Mouse (Mus musculus) thymus, postnatal 4 days (tissue): ENCODE data around the gene Baz2b.

ENCODE experiments used
- DNase-seq: peaks from one replicate; pipeline ENCODE4 v3.0.0; 2021

Gene Baz2b

DNA sequence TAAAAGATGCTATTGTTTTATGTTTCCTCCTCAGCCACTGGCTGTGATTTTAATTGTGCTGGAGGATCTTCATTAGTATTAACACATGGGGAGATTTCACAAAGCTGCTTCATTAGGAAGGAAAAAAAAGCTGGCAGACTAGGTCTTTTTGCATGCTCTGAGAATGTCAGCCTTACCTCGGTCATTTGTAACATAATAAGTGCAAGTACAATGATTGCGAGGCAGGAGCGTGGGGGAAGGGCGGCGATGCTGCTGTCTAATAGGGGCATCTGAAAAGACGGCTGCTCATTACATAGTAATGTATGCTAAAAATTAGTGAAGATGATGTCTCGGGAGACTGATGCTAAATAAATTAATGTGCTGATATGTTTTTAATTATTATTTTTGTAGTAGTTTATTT lies 82.8 kb downstream of the Baz2b start:
- DNase-seq: peak; percentile 30

DNA sequence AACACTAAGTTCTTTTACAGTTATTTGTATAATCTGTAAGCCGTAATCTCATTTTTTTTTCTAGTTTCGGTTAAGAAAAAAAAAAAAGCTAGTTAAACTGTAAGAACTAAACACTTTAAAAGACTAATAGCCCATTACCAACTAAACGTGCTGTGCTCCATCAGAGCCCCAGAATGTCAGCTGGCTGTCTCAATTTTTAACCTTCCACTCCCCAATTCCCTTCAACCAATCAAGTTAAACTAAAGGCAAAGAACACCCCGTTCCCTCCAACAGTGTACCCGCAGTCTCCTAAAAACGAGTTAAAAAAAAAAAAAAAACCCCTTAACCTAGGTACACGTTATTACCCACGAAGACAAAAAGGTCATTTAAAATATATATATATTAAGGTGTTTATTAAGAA lies 83.3 kb downstream of the Baz2b start:
- no peak for DNase-seq

DNA sequence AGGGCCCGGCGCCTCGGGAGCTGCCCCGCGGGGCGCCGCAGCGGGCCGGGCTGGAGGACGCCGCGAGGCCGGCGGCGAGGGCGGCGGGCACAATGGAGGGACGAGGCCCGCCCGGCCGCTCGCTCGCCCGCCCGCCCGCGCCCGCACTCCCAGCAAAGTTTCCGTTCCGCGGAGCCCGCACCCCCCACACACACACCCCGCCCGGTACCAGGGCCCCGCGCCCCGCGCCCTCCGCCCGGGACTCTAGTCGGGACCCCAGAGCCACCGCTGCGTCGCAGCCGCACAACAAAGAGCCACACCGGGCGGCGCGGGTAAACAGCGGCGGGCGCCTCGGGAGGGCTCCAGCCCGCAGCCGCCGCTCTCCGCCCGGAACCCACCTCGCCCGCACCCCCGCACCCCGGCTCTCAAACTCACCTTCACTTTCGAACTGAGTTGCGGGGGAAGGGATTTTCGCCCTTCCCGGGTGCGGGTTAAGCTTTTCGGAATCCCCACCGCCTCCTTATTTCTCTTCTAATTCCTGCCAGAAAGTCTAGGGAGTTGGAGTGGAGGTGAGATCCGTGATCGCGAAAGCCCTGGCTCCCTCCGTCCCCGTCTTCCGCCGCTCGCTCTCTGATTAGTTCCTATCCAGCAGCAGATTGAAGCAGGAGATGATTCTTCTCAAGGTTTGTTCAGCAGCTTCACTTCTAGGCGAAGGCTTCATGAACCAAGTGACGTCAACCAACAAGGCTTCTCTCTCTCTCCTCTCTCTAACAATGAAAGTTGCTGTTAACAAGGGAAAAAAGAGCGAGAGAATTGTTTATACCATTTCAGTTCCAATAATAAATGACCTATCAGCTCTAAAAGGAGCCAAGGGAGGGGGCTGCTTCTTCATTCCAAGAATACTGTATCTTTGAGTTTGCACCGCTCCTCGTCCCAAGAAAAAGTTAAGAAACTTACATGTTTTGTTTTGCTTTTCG lies 84.3 kb downstream of the Baz2b start:
- DNase-seq: peak; percentile 81

DNA sequence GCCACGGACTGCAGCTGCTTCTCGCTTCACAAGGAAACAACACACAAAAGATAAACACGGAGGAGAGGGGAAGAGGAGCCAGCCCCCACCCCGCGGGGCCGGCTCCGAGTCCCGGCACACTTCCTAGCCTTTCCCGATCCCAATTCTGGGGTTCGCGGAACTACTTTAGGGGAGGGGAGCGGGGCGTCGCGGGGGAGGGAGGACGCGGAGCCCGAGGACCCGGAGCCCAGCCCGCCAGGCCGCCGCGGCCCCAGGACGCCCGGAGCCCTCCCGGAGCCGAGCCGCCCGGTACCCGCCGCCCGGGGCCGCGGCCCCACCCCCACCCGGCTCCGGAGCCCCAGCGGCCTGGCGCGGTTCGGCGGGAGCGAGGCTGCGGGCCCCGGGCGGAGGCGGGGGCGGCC lies 85.0 kb downstream of the Baz2b start:
- DNase-seq: peak; percentile 73

DNA sequence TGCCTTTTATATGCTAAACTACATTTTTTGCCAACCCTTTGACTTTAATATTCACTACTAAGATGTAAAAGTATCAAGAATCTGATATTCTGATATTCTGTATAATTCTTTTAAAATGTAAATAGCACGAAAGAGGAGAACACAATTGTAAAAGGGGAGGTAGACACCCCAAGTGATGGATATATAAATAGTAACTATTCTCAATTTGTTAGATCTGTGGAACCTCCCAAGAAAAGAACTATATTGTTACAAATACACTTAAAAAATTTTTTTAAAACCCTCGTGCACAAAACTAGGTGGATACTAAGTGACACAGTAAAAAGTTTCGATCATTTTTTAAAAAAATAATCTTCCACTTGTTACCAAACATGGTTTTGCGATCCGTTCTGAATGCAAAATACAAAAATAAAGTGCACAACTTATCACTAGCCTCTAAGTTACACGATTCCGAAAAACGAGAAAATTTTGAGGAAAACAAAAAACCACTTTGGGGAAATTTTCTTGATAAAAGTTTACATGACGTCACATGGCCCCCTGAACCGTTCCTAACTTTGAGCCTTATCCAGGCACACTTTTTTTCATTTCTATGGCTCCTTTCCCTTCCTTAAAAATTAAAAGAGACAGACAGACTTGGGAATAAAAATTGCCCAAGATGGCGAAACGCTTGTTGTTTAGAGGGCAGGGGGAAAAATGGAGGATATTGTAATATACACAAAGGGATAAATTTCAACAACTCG lies 85.6 kb downstream of the Baz2b start:
- DNase-seq: no peak

DNA sequence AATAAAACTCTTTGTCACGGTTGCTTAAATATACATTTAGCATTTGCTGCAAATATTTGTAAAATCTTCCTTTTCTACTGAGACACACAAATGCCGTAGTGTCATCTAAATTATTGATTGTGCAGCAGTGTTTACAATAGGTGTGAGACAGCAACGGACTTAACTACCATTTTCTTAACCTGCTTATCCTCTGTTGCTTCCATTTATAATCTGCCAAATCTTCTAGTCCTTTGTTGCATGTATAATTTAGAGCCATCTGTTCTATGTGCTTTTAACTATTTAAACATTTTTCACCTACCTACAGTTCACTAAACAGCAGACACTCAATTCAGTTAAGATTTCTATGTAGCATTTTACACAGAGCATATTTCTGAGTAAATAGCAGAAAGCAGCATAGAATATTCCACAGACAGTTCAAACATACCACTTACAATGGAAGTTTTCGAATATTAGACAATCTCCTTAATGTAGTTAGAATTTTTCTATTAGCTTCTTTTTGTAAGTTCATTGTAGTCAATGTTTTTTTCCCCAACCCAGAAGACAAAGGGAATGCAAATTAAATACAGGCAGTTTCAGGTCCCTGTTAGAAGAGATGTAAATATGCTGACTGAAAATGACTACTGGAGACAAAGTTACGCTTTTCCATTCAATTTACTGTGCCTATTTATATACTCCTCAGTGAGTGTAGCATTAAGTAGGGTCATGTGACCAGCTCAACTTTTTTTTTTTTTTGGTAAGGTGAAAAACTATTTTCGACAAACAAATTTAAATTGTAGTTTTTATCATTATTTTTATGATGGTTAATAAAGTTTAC lies 86.4 kb downstream of the Baz2b start:
- no peak for DNase-seq

DNA sequence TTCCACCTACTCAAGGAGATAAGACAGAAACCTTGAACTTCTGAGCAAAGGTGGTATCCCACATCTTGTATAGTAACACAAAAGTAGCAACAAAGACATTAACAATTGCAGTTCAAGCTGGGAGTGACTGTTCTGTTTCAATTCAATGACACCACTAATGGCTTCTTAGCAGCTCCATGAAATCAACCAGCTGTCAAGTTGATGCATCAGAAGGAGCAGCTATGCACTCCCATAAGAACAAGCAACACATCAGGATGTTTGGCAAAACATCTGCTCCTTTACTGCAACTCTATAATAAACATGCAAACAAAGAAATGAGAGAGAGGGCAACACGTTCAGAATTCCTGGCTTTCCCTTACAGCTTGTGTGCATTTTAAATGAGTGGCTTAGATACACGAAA lies 87.5 kb downstream of the Baz2b start:
- DNase-seq: no peak

DNA sequence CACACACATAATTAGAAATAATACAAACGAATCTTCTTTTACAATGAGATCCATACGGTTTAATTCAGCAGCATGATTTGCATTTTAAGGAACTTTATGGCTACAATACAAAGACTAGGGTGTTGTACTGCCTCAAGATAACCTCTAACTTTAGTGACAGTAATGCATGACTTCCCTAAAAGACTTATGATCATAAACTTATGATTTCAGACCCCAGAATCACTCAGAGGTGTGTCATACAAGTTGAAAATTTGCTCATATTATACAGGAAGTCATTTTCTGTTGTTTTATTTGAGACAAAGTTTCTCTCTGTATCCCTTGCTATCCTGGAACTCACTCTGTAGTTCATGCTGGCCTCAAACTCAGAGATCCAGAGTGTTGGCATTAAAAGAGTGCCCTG lies 89.0 kb downstream of the Baz2b start:
- DNase-seq: no peak

DNA sequence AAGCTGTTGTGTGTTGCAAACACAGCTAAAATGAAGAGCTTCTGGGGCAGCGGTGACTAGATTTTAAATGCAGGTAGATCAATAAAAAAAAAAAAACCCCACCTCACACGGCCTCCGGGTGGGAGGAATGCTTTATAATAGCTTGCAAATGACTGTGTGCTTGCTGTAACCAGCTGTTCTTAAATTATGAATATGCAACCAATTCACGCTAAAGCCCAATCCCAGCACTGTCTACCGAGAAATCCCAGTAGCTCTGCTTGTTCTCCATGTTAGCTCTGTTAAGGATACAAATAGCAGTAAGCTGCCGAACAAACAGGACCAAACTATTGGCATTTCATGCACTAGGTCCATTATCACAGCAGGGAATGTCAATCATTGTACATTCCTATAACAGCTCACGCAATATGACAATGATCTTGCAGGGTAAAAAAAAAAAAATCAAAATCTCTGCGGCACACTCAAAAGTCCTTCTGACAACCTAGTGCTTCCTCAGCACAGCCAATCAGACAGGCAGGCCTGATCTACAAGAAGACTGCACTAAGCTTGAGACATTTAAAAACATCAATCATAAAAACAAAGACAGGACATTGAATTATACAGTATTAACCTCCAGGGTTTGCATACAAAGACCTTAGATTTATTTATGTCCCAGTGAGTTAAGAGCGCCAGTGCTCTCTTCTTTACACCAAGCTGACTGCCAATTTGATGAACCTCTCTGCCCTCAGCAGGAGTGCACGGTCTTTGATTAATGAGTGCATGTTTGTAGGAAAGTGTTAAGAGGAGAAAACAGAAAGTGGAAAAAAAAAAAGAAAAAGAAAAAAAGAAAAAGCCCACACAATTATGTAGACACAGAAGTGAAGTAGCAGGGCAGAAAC lies 90.7 kb downstream of the Baz2b start:
- no peak for DNase-seq

DNA sequence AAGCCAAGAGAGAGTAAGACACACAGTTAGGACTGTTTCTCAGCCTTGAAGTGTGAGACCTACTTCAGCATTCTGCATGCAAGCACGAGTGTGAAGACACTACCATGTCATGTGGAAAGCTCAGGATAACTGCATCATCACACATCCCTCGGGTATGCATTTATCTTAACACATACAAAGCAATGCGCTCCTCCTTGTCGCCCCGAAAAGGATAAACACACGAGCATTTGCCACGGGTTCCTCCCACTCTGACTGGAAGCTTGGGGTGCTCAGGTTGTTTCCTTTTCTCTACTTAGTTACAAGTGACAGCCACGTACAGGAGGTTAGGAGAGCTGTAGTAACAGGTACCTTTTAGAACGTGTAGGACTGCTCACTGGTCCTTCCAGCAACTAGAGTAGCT lies 91.8 kb downstream of the Baz2b start:
- DNase-seq: no peak

DNA sequence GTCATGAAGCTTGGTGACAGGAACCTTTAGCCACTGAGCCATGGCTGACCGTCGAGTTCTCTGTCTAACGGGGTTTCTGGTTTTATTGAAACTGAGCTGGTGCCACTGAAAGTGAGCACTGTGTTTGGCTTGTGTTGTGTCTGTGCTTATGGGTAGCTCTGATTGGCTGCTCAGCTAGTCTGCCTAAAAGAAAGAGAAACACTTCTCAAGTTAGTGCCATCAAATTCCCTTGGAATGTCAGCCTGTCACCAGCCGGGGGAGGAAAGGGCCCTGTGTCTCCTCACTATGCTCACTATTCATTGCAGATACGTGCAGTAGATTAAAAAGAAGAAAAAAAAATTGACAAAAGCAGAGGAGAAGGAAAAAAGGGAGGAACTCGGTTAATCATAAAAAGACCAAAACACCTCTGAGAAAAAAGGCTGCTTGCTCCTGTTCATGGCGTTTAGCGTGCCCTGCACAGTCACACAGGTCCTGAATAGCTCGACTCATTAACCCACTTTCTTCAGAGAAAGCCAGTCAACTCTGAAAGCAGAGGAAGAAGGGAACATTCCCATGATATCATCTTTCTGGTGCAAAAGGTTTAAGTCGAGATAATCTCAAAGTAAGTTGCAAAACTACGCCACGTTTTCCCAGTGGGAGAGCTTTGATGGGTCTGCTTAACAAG lies 93.6 kb downstream of the Baz2b start:
- no peak for DNase-seq

DNA sequence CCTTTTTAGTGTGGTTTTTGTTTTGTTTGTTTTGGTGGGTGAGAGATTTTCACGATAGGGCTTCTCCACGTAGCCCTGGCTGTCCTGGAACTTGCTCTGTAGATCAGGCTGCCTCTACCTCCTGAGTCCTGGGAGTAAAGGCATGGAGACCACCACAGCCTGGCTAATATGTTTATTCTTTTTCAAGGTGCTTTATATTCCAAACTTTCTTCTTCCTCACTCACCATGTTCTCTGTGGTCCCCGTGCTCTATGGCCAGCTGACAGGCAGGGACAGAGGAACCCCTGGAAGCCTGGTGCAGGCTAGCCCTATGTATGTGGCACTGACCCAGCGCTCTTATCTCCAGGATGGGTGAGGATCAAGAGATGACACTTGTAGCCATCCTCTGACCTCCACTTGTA lies 94.7 kb downstream of the Baz2b start:
- DNase-seq: no peak

DNA sequence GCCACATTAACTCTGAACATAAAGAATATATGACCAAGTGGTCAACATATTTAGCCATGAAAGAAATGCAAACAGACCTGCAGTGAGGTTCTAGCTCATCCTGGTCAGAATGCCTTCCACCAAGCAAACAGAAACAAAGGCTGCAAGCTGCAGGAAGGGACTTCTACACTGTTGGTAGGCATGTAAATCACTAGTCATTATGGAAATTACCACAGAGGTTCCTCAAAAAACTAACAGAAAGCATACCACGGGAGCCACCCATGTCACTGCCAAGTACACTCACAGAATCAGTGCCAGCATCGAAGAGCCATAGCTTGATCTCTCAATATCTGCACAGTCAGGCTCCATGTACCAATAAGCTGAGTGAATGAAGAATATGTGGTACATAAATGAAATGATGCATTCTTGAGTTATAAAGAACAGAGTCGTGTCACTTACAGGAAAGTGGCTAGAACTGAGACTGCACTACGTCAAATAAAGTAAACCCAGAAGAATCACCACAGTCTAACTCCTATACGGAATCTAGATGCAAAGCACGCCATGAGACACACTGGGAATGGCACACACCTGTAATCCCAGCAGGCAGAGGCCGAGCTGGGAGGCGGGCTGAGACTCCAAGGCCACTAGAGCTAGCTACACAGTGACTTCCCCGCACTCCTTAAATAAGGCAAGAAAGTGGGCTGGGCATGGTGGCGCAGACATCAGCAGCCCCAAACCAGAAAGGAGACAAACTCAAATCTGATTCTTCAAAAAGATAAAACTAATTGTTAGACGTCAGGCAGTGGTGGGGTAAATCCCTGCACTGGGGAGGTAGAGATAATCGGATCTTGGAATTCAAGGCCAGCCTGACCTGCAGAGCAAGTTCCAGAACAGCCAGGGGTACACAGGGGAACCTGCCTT lies 95.7 kb downstream of the Baz2b start:
- DNase-seq: no peak

DNA sequence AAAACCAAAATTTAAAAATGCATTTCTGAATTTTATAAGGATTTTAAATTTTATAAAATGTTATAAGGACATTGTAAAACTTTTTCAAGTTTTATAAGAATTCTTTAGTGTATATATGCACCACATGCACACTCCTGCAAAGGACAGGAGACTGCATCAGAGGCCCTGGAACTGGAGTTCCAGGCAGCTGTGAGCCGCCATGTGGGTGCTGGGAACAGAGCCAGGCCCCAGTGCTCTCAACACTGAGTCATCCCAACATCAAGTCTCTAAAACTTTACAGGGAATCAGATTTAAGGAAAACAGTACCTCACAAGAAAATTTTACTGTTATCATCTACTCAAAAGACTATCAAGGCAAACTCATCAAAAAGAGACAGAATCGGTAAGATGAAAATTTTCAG lies 97.5 kb downstream of the Baz2b start:
- no peak for DNase-seq

DNA sequence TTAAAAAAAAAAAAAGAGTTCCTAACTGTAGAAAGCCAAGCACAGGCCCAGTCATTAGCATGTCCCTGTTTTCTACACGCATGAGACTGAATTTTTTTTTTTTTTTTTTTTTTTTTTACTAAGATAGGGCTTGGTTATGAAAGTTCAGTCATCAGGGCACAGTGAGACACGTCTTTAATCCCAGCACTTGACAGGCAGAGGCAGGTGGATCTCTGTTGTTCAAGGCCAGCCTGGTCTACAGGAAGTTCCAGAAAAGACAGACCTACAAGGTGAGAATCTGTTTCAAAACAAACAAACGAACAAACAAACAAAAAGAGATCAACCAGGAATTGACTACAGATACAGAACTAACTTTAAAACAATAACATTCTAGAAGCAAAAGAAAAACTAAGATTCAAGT lies 100.6 kb downstream of the Baz2b start:
- no peak for DNase-seq

DNA sequence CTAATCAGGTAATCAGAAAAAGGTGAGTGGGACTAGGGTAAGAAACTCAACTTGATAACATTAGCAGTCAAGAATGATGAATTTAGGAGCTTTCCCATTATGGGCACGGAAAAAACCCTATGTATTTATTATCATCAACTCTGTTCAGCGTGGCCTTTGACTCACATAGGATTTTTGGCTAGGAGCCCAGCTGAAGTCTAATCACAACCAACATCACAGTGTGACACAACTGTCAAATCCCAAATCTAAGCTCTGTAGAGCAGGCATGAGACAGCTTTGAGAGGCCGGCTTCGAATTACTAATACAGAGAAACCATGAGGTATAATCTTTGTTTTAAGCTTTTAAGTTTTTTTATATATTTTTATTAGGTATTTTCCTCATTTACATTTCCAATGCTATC lies 113.0 kb downstream of the Baz2b start:
- no peak for DNase-seq

DNA sequence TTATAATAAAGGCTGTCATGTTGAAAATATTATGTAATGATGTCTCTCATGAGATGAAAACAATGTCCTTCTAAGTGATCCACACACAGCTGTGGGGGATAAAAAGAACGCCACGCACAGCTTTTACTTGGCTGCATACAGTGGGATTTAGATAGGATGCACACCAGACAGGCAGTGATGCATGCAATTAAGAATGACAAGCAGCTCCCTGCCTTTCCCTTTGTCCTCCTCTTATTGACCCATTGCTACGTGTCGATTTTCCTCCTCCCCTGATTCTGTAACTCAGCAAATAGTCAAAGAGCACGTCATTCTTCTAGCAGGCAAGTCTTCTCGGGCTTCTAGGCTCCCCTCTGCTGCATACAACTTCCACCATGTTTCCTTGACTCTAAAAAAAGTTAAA lies 119.4 kb downstream of the Baz2b start:
- DNase-seq: no peak

DNA sequence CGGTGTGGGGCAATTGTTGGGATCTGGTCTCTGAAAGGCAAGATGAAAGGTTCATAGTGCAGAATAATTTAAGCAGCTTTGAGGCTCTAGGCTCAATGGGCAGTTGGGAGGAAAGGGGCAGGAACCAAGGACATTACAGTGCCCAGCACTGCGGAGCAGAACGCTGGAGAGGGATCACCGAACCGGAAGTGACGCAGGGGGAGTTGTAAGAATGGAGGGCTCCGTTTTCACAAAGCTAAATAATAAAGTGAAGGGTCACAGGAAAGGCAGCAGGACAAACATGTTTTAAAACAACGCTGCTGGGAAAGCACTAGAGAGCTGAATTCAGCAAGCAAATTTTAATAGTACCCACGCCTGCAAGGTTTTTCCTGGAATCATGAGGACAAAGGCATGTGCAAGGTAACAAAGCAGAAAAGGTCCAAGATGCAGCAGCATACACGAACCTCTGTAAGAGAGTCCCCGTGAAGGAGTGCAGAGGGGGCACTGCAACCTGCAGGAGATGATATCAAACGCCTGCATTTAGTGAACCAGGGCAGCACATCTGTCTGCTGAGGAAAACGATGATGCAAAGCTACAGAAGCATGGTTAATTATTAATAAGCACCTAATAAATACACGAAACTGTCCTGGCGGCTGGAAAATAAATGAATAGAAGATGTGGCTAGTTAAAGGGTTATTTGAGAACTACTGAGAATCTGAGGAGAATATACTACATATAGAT lies 120.0 kb downstream of the Baz2b start:
- no peak for DNase-seq

DNA sequence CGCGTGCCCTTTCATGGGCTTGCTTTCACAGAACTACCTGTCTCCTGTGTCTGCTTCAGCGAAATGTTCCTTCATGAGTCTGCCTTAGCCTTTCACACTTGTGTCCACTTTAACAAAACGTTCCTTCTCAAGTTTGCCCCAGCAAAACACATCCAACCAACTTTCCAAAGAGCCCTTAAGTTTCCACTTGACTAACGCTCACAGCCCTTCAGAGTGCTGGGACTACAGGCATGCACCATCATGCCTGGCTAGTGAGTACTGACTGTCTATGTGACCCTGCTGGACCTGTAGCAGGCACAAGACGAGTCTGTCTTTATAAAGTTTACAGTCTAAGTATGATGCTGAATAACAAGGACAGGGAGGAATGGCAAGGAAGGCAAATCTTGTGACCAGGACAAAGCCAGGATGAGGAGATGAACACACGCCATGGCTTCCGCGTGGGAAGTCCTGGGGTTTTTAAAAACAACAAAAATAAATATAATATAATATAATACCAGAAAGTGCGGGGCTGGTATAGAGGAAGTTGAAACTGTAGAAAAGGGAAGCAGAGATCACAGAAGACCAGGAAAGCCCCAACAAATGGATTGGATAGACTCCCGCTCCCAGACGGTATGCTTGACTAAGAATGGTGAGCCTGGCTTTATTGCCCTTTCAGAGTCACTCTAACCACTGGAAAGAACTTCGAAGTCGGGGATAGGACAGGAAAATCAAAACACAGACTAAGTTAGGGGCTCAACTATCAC lies 120.7 kb downstream of the Baz2b start:
- no peak for DNase-seq
